Comparison of ENCODE assay signal across 9 mouse cellular contexts in the genomic region with DNA sequence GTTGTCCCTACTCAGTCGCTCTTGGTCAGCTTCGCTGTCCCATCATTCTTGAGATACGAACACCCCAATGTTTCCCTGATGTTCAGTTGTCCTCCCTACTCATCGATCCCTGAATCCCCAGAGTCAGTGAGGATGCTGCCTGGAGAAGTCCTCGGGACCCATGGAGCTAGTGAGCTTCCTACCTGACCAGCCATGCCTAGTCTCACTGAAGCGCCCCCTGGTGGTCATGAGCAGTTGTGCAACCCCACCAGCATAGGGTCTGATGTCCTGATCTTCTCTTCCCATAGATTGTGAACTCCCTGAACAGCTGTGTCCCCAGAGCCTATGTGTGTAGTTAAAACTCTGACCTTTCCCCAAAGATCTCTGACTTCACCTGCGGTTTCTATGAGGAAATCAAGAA. TPM values are rescaled to one million over a fixed set of nuclear protein-coding genes. Genes with fewer than 3 reads are reported as not detected.
A peak's percentile ranks its signal among the peaks of the same experiment; 100 is the strongest.
DNase-seq lines count a peak whose midpoint lies in the region; ATAC-seq lines count a peak whose summit lies in the region.
"Had no signal": no experiment of that assay in that cellular context is flagged by ENCODE, and none has a peak within 500 bp of the region (broad histone marks: within the 10 kb centered on the region; RNA-seq: fewer than 3 reads in every experiment).

No protein-coding gene starts in this region.

- ATAC-seq in cerebellum, adult (ENCODE audit: insufficient number of reproducible peaks, low FRiP score, low TSS enrichment): no peak
- no peak for ATAC-seq in forebrain, embryonic 16.5 days

- H3K4me1 ChIP-seq in forebrain, embryonic 16.5 days (replicated peaks; ENCODE audit: control insufficient read depth, insufficient read depth, low read length): peaks cover 11% of the 10 kb centered on the region; the same call in 1 of the 2 replicates
- H3K4me1 ChIP-seq: midbrain, embryonic 12.5 days had no signal

- no peaks in the 10 kb centered on the region for H3K36me3 ChIP-seq in forebrain, embryonic 16.5 days (ENCODE audit: control insufficient read depth, insufficient read depth)
- H3K36me3 ChIP-seq: midbrain, embryonic 12.5 days had no signal

- no peak overlapping the region for H3K27ac ChIP-seq in forebrain, embryonic 16.5 days (ENCODE audit: low read length)
- H3K27ac ChIP-seq: midbrain, embryonic 12.5 days had no signal

- H3K4me2 ChIP-seq in forebrain, embryonic 16.5 days (ENCODE audit: low read length): no peak overlapping the region
- H3K4me2 ChIP-seq: midbrain, embryonic 12.5 days had no signal

- 61% methylated on average over 7 of the region's 7 CpGs for WGBS in forebrain, embryonic 16.5 days

- H3K9me3 ChIP-seq in forebrain, embryonic 16.5 days (ENCODE audit: control insufficient read depth, low read length): no peaks in the 10 kb centered on the region
- H3K9me3 ChIP-seq: midbrain, embryonic 12.5 days had no signal

- no peaks in the 10 kb centered on the region for H3K27me3 ChIP-seq in forebrain, embryonic 16.5 days (replicated peaks; ENCODE audit: control insufficient read depth, insufficient read depth, low read length)
- H3K27me3 ChIP-seq: midbrain, embryonic 12.5 days had no signal

- H3K9ac ChIP-seq in forebrain, embryonic 16.5 days (replicated peaks; ENCODE audit: low read depth, low read length): no peak overlapping the region
- H3K9ac ChIP-seq: midbrain, embryonic 12.5 days had no signal

- DNase-seq in cerebellum, adult 11-12 months: peak; percentile 70
- DNase-seq in lung, adult 18-20 months: peak; percentile 10 to 14
- DNase-seq in lung, postnatal 25 days (ENCODE audit: low spot score): no peak
- peak; percentile 7 for DNase-seq in c-Kit-positive CD71-positive TER-119-negative erythroid progenitor cells, embryonic 14.5 days (ENCODE audit: low read depth)
- DNase-seq in kidney, postnatal 4 days: peak; percentile 52 to 65
- DNase-seq in thymus, postnatal 0 days (ENCODE audit: low spot score): peak; percentile 14

- H3K4me3 ChIP-seq in forebrain, embryonic 16.5 days (replicated peaks; ENCODE audit: low read length): no peak overlapping the region
- H3K4me3 ChIP-seq: midbrain, embryonic 12.5 days had no signal

RNA-seq across cellular contexts. Expression of a gene that starts 47.9 kb away (rescaled TPM):
- polyA plus RNA-seq in thymus, postnatal 0 days (2015; fragmentation: Nextera tagmentation; extraction: Ambion mirVana): 0.36 and 0.48 TPM in 2 replicates
- polyA plus RNA-seq in forebrain, embryonic 16.5 days (2015; fragmentation: Nextera tagmentation; extraction: Ambion mirVana): 2.2 and 2.4 TPM in 2 replicates
